Mouse (Mus musculus) embryonic fibroblast, embryonic 13.5 days (primary cell): ENCODE results near the gene Fam198b.
"Not testable (repeated sequence)": the region's sequence is repeated elsewhere in the genome, so short reads cannot be mapped to it uniquely, and the experiment has no call there.

Source experiments
- CTCF ChIP-seq: IDR thresholded peaks from 2 replicates; pipeline ENCODE4 v1.5.1; 2011; ENCODE audit warnings: mild to moderate bottlenecking, control low read depth, low read length, moderate library complexity, borderline replicate concordance; ENCODE audit not compliant: insufficient read depth
- POLR2A ChIP-seq: IDR thresholded peaks from 2 replicates; pipeline ENCODE4 v1.6.1; 2011; ENCODE audit warnings: low read depth, mild to moderate bottlenecking, control low read depth, low read length, moderate library complexity

GRCm38 (mm10) chr3:79969536-79969935 is 85.2 kb downstream of the Fam198b start:
- TF ChIP-seq POLR2A, CTCF: not testable (repeated sequence)
